Mouse (Mus musculus) kidney, postnatal 4 days (tissue): ENCODE data around the gene Dpep1.

Experiments
- DNase-seq, 2 experiments: peaks; one replicate each; pipeline ENCODE4 v3.0.0; 2021; ENCODE audit warnings: mixed read lengths in 2 of 2

The Dpep1 gene

DNA sequence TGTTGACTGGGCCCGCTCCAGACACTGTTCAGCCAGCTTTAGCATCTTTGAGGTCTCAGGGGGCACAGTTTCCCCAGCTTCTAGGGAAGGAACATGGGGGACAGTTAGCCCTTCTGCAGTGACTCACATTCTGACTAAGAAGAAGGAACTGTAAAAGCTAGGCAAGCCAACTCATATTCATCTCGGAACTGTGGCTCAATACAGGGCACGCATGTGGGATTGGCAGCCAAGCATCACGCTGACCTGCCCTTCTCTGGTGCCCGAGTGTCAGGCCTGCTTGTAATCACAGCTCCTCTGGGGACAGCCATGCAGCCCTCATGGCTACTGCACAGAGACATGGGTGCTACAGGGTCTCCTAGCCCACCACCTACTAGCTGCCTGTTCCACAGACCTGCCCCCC lies 64.9 kb downstream of the Dpep1 start:
- no peak for DNase-seq
